Mouse (Mus musculus): Measurements from ENCODE around the gene 9130409I23Rik. TPM values are rescaled to one million over a fixed set of nuclear protein-coding genes. Genes with fewer than 3 reads are reported as not detected.

The 9130409I23Rik gene
- total RNA-seq, 2 experiments from 2014 or later: not detected

DNA sequence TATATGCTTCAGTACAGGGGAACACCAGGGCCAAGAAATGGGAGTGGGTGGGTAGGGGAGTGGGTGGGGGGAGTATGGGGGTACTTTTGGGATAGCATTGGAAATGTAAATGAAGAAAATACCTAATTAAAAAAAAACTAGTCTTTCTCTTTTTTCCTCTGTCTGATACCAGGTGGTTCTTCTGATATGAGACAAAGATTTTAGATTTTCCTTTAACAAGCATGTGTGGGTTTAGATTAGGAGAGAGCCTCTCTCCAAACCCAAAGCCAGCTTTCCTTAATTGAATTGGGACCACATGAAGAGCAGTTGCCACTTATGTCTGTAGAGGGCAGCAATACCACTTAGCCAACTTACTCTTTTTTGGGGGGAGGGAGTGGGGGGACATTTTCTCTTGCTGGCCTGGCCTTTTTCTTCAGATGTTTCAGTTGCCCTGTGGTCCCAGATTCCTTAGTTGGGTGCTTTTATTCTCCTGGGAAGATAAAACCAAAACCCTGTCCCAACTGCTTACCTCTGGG is 1.7 kb upstream of the 9130409I23Rik start:
- Histone ChIP-seq H3K4me3 (no peak overlapping the region), H3K27ac (no peak overlapping the region)
- no peak for DNase-seq
- intact Hi-C loops (cut with DNase I): no loop called here
- no peak; the same call in 1 of the 2 replicates for TF ChIP-seq CTCF (IDR thresholded peaks at IDR 0.05)

DNA sequence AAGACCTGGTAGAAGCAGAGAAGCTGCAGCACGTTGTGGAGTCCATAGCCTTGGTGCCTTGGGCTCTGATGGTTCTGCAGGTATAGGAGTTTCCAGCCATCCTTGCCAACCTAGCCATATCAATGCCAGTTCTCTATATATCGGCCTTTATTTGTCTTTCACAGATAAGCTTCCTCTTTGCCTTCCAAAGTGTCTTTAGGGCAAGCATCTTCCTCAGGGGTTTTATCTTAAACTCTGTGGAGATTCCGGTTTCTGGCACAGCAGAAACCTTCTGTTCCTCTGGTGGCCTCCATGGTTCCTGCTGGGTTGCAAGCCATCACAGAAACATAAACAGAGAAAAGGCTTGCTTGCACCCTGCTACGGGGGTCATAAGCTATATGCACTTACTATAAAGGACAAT is 1.9 kb downstream of the 9130409I23Rik start:
- Histone ChIP-seq H3K4me3 (no peak overlapping the region), H3K27ac (no peak overlapping the region)
- intact Hi-C loops (cut with DNase I): no loop called here
- DNase-seq: no peak
- no peak for TF ChIP-seq CTCF (IDR thresholded peaks at IDR 0.05)

DNA sequence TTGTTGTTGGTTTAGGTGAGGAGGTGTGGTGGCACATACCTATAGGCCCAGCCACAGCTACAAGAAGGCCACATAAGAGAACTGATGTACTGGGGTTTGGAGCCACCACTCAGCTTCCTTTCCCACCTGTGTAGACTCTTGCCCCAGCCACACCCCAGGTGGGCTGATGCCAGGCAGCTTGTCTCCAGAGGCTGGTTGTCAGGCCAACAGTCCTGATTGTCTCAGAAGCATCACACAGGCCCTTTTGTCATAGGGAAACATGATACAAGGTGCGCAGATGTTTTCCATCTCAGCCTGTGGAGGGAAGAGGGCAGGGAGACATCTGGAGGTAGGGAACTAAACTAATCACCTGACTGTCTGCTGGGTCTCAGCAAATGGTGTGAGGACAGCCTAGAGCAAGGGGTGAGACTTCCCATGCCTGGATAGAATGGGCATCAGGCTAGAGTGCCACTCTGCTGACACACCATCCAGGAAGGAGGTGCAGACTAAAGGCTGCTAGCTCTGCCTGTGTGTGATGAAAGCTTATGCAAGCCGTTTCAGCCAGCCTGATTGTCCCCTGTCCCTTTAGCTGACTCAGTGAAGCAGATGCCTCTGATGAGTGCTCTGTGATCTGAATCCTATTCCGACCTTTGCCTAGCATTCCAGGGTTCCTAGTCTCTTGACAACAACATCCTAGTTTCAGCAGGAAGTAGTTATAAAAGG is 10.9 kb downstream of the 9130409I23Rik start:
- H3K27ac ChIP-seq: no peak overlapping the region
- no peak for DNase-seq
- H3K4me3 ChIP-seq: no peak overlapping the region
- TF ChIP-seq CTCF (IDR thresholded peaks at IDR 0.05): no peak
- intact Hi-C loops (cut with DNase I): no loop called here

DNA sequence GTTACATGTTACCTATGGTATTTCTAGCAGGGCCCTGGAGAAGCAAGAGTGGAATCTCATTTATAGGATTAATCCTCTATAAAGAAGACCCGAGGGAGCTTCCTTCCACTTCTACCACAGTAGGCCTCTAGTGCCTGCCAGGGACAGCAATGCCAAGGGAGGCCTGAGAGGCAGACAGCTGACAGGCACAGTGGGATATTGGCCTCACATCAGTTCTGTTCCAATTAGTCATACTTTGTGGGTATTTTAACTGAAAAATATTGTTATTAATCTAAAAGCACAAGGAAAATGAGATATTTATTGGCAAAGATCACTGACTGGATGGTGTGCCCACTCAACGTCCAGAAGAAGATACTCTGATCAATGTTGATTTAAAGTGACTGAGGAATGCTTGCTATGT is 13.0 kb downstream of the 9130409I23Rik start:
- TF ChIP-seq CTCF (IDR thresholded peaks at IDR 0.05): no peak
- no peak overlapping the region for H3K4me3 ChIP-seq
- H3K27ac ChIP-seq: no peak overlapping the region
- intact Hi-C loops (cut with DNase I): no loop called here
- DNase-seq: no peak

DNA sequence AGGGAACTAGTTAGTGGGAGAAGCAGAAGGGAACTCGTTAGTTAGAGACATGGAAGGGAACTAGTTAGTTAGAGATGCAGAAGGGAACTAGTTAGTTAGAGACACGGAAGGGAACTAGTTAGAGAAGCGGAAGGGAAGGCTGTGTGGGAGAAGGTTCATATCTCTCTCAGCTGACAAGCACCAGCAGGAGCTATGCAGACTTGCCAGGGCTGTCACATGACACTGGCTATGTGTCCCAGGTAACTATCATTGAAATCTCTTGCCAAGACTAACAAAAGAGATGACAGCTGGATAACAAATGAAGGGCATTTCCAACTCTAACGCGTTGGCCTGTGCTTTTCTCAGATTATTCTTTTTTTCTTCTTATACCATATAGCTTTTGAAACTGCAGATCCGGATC is 13.6 kb downstream of the 9130409I23Rik start:
- intact Hi-C loops (cut with DNase I): no loop called here
- H3K27ac ChIP-seq: no peak overlapping the region
- no peak for TF ChIP-seq CTCF (IDR thresholded peaks at IDR 0.05)
- no peak for DNase-seq
- H3K4me3 ChIP-seq: no peak overlapping the region

DNA sequence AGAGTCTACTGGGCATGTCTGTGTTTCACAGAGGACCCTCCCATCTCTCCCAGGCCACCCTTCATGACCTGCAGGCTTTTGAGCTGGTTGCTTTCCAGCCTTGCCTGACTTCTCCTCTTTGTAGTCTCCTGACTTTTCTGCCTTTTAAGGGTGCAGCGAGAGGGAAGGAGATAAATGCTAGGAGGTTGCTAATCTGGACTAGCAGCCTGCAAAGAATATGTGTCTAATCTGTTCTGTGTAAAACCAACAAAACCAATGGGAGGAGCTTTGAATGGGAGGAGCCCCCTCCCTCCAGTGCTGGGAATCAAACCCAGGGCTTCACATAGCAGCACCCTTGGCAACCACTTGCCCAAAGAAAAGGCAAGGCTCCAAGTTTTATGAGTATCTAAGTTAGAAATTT is 17.3 kb downstream of the 9130409I23Rik start:
- intact Hi-C loops (cut with DNase I): no loop called here
- no peak overlapping the region for H3K4me3 ChIP-seq
- DNase-seq: no peak
- TF ChIP-seq CTCF (IDR thresholded peaks at IDR 0.05): no peak
- H3K27ac ChIP-seq: no peak overlapping the region

DNA sequence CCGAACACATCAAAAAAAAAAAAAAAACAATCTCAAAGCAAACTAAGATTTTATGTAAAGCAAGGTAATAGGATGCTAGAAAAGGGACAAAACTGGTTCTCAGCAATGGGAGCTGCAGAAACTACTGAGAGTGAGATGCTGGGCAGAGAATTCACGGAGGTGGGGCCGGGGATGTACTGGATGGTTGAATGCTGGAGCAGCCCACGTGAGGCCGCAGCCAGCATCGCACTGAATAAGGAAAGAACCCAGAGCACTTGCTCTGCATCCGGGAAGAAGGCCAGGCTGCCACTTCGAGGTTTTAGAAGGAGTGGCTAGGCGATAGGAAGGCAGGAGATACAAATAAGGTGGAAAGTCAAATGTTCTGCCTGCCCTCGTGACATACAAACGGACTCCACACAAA is 18.6 kb downstream of the 9130409I23Rik start:
- TF ChIP-seq CTCF (IDR thresholded peaks at IDR 0.05): no peak
- no peak overlapping the region for H3K4me3 ChIP-seq
- H3K27ac ChIP-seq: no peak overlapping the region
- no peak for DNase-seq
- intact Hi-C loops (cut with DNase I): no loop called here

DNA sequence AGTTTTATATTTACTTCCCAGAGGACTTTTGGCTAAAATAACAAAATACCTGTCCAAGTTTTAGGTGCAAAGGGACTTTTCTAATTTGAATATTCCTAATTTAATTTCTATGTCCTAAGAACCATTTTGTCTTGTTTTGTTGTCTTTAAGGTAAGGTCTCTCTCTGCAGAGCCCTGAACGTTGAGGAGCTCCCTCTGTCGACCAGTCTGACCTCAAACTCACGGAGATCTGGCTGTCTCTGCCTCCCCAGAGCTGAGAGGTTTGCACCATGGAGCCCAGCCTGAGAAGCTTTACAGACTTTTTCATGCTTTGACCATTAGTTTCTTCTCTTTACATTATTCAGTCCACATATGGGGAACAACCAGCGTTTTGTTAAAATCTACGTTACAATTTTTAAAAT is 22.0 kb downstream of the 9130409I23Rik start:
- Histone ChIP-seq H3K4me3 (no peak overlapping the region), H3K27ac (no peak overlapping the region)
- intact Hi-C loops (cut with DNase I): no loop called here
- TF ChIP-seq CTCF (IDR thresholded peaks at IDR 0.05): peak; percentile 9; the same call in 1 of the 2 replicates
- DNase-seq: no peak

DNA sequence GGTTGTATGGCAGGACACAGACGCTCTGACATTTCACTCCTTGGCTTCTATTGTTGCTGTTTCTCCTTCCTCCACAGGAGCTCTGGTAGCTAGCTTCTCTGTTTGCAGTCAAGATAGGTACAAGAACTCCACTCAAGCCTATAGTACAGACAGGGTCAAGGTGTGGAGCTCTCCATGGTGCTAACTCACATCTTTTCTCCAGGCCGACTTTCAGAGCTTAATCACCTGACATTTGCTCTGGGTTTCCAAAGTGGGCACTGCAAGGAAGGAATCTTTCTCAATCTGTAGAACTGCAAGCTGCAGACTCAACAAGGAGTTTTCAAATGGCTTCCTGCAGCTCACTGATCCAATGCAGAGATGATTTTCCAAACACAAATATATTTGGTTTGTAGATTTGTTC is 33.0 kb downstream of the 9130409I23Rik start:
- Histone ChIP-seq H3K27ac (no peak overlapping the region), H3K4me3 (no peak overlapping the region)
- intact Hi-C loops (cut with DNase I): no loop called here
- TF ChIP-seq CTCF (IDR thresholded peaks at IDR 0.05): no peak
- DNase-seq: no peak

DNA sequence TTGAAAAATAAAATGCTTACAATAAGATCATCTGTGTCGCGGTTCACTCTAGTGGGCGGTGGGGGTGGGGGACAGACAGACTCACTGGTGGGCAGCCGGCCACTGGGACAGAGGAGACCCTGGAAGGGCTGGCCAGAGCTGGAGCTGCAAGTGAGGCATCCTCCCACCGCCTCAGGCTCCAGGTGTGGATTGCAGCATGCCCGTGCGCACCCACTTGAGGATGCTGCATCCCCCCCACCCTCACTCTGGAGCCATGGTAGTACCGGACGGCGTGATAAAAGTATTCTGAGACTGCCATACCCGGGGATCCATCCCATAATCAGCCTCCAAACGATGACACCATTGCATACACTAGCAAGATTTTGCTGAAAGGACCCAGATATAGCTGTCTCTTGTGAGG is 39.0 kb downstream of the 9130409I23Rik start:
- Histone ChIP-seq H3K4me3 (no peak overlapping the region), H3K27ac (no peak overlapping the region)
- DNase-seq: no peak
- no peak for TF ChIP-seq CTCF (IDR thresholded peaks at IDR 0.05)
- intact Hi-C loops (cut with DNase I): no loop called here

Other genes starting within 250 kb of the 9130409I23Rik start
- gene H3f3a, start 237.3 kb upstream of the 9130409I23Rik start, total RNA-seq (2021): 100 to 1,000 TPM; 314 to 379 TPM
- gene Sde2, start 200.1 kb upstream of the 9130409I23Rik start, total RNA-seq (2021): 1 to 10 TPM; 7.4 to 7.8 TPM
- gene Lefty2, start 158.1 kb upstream of the 9130409I23Rik start, total RNA-seq (2021): not detected
- 10 to 100 TPM; 10.3 to 11.7 TPM for gene Pycr2, start 146.9 kb upstream of the 9130409I23Rik start, total RNA-seq (2021)
- gene Lefty1, start 116.2 kb upstream of the 9130409I23Rik start, total RNA-seq (2021): under 1 TPM; 0.22 to 0.33 TPM
- 10 to 100 TPM; 13.9 to 14.5 TPM for gene Tmem63a, start 108.9 kb upstream of the 9130409I23Rik start, total RNA-seq (2021)
- 10 to 100 TPM; 14.8 to 17.4 TPM for gene Ephx1, start 30.3 kb upstream of the 9130409I23Rik start, total RNA-seq (2021)
- gene Nvl, start 93.0 kb downstream of the 9130409I23Rik start, total RNA-seq (2021): 1 to 10 TPM; 8.3 to 9.5 TPM
- 10 to 100 TPM; 34.6 to 44.2 TPM for gene Cnih4, start 93.5 kb downstream of the 9130409I23Rik start, total RNA-seq (2021)
- 100 to 1,000 TPM in 1 of 2 experiments, 10 to 100 TPM in 1; 99.7 to 104 TPM for gene Wdr26, start 160.8 kb downstream of the 9130409I23Rik start, total RNA-seq (2021)

Measured in gastrocnemius, adult 2 months (tissue).